Mouse (Mus musculus) c-Kit-positive CD71-positive TER-119-positive erythroid progenitor cells, embryonic 14.5 days (primary cell): ENCODE measurements at regions not wholly inside any gene's neighbourhood (a gene's known extent, or its start where the extent isn't known, plus 50 kb on each side); places are given as distances from the start of the nearest gene placed in this dataset.

Source experiments
- DNase-seq: peaks from one replicate; pipeline ENCODE4 v3.0.0-alpha.2; 2013; ENCODE audit warnings: low spot score

DNA sequence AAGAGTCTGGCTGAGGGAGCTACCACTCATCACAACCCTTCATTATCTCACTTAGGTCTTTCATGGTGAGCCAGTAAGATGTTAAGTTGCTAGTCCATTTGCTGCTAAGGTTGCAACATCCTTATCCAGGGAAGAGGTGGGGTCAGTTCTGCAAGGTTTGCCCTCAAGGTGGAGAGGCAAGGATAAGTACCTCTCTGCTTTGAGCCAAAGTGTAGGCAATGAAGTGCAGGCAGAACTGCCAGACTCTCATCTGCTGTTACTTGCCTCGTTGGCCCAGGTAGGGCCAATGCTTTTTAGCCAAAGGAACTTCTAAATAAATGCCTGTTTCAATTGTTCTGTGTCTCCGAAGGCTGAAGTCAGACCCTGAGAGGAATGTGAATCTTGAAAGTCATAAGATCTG lies 59.6 kb upstream of the Lclat1 start:
- DNase-seq, result no peak

DNA sequence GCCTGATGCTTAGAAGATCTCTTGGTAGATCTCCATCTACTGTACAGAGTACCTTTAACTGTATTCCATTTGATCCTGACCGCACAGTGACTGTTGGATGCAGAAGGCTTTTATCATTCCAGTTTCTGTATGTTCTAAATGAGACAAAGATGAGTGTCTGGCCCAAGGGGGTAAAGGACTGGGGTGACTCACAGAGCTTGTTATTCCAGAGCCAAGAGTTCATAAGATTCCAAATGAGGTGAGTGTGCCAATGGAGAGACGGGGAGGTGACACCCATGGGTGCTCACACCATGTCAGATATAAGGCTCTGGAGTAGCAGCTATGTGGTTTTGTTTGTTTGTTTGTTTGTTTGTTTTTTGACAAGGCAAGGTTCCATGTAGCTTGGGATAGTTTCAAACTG lies 54.8 kb upstream of the Lclat1 start:
- DNase-seq, result no peak

DNA sequence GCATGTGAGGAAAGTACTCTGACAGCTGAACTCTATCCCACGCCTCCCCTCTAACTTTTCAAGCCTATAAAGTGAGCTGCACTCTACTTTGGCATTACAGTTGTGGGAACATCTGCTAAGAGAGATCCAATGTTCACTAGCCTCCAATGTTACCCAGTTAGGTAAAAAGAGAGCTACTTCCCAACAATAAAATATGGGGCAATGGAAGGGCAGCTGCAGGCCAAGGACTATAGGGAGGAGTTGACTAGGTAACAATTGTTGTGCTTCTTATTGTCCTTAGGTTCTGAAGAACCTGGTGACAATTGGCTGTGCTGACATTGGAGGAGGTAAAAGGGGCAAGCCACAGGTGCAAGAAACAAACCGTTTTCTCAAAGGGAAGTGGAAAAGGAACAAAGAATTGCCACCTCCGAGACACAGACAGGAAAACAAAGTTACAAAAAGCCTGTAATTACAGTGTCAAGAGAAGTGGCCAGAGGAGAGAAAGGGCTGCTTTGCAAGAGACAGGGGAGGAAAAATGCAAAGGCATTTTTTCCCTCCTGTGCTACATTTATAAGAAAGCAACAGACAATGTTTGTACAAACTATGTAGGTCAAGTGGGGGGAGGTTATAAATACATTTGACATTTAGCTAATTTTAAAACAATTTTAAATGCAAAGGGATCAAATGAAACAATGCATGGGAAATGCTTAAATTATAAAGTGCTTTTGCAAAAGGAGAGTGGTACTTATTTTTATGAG lies 54.1 kb upstream of the Lclat1 start:
- DNase-seq, result no peak

DNA sequence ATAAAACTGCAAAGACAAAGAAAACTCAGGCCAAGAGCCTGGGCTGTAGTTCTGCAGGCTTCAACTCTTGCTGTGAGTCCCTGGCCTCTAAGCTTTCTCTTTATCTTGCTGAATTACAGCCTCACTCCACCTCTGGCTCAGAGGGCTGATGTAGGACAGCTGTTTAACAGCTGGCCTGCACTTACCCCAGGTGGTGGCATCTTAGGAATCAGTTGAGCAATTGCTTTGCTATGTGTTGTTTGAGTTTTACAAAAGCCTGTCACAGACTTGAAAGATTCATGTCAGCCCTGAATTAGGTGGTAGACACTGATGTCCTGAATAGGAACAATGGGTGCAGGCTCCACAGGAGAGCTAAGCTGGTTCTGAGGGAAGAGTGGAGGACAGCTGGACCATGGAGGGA lies 53.6 kb upstream of the Lclat1 start:
- no peak for DNase-seq

DNA sequence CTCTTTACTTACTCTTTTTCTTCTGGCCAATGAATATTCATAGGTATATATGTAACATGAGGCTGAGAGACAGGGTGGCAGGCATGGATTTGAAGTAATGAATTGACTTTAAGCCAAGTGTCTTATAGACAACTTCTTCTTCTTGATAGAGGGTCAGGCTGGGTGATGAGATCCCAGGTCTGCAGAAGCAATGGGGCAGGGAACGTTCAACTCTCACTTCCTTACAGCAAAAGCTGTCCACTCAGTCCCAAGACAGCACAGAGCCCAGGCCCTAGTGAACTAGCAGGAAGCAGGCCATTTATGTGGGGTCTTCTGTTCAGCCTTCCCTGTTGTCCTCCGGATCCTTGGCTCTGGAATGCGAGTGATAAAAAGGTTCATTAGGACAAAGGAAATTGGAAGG lies 52.6 kb upstream of the Lclat1 start:
- no peak for DNase-seq

DNA sequence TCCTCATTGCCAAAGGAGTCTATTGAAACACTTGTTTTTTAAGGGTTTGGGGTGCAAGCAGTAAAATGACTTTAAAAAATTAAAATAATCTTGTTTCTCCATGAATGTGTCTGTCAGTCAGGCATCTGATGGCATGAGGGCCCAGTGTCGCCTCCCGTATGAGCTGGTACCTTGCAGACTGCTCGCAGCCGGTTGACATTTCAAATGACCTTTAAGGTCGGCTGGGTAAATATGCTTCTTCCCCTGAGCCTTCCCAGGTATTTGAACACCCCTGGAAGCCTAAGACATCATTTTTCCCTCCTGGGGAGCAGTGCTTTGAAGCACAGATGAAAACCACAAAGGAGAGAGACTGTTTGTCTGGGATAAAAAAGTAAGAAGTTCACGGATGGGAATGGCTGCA lies 52.2 kb upstream of the Lclat1 start:
- no peak for DNase-seq

DNA sequence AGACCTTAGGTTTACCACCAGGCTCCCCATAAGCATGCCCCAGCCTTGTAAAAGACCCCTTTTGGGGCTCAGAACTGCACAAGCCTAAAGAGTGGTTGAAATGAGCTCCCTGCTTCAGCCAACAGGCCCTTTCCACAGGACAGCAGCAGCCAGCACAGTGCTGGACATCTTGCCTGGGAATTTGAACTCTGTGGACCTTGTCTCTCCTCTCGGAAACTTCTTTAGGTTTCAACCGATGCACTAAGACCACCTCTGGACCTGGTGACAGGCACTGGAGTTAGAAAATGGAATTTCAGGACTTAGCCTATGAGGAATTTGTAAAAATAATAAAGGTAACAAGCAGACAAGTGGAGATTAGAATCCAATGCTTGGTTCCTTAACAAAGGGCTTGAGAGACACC lies 51.2 kb upstream of the Lclat1 start:
- no peak for DNase-seq
